Mouse (Mus musculus): ENCODE measurements around the gene Pdcd2l.

Gene Pdcd2l

DNA sequence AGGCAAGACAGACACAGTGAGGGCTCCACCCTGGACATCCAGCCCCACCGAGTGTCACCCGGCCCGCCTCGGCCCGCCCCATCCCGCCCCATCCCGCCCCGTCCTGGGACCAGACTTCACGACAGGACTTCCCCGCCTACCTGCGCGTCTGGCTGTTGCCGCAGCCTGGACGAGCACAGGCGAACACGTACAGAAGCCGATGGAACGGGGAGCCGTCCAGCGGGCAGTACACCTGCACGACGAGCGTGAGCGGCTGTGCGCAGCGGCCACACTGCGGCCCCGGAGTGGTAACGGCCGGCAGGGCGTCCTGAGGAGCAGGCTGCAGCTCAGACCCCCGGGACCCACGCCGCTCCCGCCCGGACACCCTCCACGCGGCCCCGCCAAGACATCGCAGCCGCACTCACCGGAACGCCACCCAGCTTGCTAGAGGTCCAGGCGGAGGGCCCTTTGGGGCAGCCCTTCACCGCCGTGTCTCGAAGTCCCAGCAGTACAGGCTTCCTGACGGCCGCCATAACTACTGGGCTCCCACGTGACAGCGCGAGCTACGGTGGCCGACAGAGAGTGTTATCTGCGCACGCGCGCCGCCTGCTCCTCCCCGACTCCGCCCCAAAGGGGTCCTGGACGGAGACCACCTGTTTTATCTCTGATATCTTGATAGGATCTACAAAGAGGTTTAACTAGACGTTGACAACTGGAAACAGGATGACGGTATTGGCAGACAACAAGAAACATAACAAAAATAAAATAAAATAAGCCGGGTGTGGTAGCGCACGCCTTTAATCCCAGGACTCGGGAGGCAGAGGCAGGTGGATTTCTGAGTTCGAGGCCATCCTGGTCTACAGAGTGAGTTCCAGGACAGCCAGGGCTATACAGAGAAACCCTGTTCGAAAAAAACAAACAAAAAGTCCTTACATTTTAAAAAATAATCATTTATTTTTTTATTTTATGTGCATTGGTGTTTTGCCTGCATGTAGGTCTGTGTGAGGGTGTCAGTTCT lies at the start of gene Pdcd2l:
TSS of gene Pdcd2l (minus strand) at position 530 of the 997 bp plus-strand sequence.
- DNase-seq: peak; percentile 91

DNA sequence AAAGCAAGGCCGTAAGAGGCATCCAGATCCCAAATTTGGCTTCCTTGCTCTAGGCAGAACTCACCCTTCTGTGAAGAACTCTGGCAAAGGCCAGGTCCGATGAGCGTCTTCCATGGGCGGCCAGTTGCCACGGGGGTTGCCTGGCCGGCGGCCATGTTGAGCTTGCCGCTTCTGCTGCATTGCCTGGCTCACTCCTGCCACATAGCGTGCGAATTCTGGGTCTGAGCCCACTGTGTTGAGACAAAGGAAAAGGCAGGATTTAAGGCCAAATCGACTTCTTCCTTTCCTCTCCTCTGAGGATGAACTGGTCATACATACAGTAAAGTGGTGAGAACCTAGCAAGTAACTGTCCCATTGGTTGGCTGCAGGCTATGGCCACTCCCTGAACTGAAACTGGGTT lies 45.7 kb upstream of the Pdcd2l start:
- DNase-seq: no peak

GRCm38 (mm10) chr7:34238086-34238485 lies 41.6 kb upstream of the Pdcd2l start:
- DNase-seq: no peak

DNA sequence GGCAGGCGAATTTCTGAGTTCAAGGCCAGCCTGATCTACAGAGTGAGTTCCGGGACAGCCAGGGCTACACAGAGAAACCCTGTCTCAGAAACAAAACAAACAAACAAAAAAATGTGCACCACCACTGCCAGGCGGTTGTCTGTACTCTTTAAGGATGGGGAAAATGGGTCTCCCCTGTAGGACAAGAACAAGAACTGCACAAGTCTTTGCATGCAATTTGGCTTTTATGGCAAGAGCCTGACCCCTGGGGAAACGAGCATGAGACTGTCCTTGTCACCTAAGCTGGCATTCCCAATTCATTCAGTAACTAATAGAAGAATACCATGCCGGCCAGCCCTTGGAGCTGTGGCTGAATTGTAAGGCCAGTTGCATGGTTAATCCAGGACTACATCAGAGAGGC lies 39.1 kb upstream of the Pdcd2l start:
- no peak for DNase-seq

- DNase-seq: no peak
Measured at GRCm38 (mm10) chr7:34234610-34235561, 38.4 kb upstream of the Pdcd2l start.

- DNase-seq: peak; percentile 99
Measured at GRCm38 (mm10) chr7:34233909-34234609, 37.6 kb upstream of the Pdcd2l start.

- DNase-seq: no peak
Measured at GRCm38 (mm10) chr7:34232785-34233725, 36.6 kb upstream of the Pdcd2l start.

DNA sequence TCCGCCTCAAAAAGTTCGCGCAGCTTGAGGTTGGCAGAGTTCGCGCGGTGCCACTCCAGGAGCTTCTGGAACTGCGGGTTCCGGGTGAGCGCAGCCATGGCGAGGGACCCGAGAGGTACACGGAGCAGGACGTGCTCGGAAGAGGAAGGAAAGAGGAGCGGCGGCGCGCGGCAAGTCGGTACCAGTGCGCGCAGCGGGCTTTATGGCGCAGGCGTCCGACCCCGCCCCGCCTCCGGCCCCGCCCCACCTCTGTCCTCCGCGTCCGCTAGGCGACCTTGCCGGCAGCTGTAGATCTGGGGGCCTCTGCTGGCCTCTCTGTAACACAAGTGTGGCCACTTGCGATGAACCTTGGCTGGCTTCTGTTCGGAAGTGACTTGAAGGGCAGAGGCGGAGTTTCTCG lies 33.7 kb upstream of the Pdcd2l start, which contains the start of gene Gpi1:
TSS of gene Gpi1 (minus strand) at position 221 of the 400 bp plus-strand sequence.
- peak; percentile 94 for DNase-seq

- DNase-seq: peak; percentile 59
Measured at GRCm38 (mm10) chr7:34229691-34230111, 33.2 kb upstream of the Pdcd2l start.

GRCm38 (mm10) chr7:34229153-34229552 lies 32.7 kb upstream of the Pdcd2l start:
- DNase-seq: no peak

DNA sequence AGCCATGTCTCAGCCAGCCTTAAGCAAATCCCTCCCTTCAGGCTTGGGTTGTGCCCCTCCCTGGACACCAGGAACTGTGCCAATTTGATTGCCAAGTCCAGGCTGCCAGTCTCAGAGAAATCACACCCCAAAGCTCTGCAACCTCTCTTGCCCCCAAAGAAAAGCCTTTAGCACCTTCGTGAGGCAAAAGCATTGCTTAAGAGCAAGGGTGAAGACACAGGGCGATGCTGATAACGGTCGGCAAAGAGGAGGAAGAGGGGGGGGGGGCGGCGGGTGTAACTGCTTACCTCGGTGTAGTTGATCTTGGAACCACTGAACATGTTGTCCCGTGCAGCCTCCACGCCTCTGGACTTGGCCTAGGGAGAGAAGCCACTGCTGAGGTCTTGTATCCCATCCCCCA lies 32.2 kb upstream of the Pdcd2l start:
- peak; percentile 45 for DNase-seq

DNA sequence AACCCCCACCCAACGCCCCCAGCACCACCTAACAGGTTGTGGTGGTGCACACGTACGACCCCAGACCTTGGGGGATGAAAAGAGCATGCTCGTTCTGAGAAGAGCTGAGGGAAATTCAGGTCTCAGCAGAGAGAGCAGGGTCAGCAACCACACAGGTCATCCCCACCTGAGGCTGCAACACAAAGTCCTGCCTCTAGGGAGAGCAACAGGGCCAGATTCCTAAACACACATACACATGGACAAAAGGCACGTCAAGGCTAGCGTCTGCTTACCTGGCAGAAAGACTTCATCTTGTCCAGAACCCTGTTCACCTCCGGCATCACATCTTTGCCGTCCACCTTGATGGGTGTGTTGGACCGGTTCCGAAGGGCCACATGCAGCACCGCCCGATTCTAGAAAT lies 30.4 kb upstream of the Pdcd2l start:
- DNase-seq: no peak

GRCm38 (mm10) chr7:34226086-34226485 lies 29.6 kb upstream of the Pdcd2l start:
- DNase-seq: peak; percentile 32

- DNase-seq: no peak
Measured at GRCm38 (mm10) chr7:34224308-34224707, 27.8 kb upstream of the Pdcd2l start.

DNA sequence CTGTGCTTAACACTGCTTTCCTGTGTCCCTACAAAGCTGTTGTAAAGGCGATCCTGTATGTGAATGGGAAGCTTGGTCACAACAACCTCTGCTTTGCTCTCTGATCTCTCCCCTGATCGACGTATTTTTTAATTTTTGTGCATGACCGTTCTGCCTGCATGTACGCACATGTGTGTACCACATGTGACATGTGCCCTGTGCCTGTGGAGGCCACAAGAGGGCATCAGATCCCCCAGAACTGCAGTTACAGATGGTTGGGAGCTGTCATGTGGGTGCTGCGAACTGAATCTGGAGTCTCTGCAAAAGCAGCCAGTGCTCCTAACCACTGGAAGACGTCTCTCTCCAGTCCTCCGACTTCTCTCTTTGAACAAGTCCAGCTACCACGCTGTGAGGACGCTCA lies 25.9 kb upstream of the Pdcd2l start:
- DNase-seq: no peak

GRCm38 (mm10) chr7:34221594-34222250 lies 25.3 kb upstream of the Pdcd2l start:
- DNase-seq: no peak

- no peak for DNase-seq
Measured at GRCm38 (mm10) chr7:34218496-34218895, 22.0 kb upstream of the Pdcd2l start.

DNA sequence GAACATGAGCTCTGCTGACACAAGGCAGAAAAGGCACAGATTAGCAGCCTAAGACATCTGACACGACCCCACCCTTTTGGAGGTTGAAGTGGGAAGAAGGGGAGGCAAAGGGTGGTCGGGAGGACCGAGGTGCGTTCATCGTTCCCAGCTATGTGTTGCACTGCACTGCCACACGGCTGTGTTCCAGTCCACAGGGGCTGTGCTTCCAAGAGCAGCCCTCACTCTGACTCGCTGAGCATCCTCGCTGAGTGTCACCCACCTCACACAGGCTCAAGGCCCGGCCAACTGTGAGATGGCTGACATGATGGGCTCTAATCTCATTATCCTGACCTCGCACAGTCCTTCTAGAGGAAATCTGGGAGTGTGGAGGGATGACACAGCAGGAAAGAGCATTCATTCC lies 20.0 kb upstream of the Pdcd2l start:
- no peak for DNase-seq

GRCm38 (mm10) chr7:34215481-34215880 lies 19.0 kb upstream of the Pdcd2l start:
- DNase-seq: no peak

GRCm38 (mm10) chr7:34214644-34215043 lies 18.2 kb upstream of the Pdcd2l start:
- DNase-seq: no peak

GRCm38 (mm10) chr7:34213281-34213680 lies 16.8 kb upstream of the Pdcd2l start:
- DNase-seq: no peak

Measured in liver (tissue).